In the genomic region with DNA sequence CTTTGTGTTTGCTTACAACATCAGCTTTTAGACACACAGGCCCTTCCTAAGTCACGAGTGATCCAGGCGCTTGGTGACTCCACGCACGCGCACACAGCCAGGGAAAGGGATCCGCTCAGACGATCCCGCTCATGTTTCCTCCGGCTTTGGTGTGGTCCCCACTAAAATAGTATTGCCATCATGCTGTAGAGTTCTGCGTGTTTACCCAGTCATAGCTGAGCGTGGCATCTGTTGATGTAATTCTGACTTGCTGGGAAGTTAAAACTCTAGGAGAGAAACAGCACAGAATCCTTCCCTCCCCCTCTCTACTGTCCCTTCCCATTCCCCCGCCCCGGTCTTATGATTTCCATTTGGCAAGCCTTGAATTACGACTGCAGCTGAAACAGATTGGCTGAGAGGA, we compare ENCODE assay signal across 11 mouse cellular contexts. TPM values are rescaled to one million over a fixed set of nuclear protein-coding genes. Genes with fewer than 3 reads are reported as not detected.
DNase-seq lines count a peak whose midpoint lies in the region; ATAC-seq lines count a peak whose summit lies in the region.
"Had no signal": no experiment of that assay in that cellular context is flagged by ENCODE, and none has a peak within 500 bp of the region (broad histone marks: within the 10 kb centered on the region; RNA-seq: fewer than 3 reads in every experiment).

No protein-coding gene starts in this region.

- H3K9me3 ChIP-seq in embryonic facial prominence, embryonic 15.5 days (replicated peaks) = no peaks in the 10 kb centered on the region
- no peaks in the 10 kb centered on the region for H3K9me3 ChIP-seq in midbrain, embryonic 11.5 days (ENCODE audit: control insufficient read depth, low read length)
- no peaks in the 10 kb centered on the region for H3K9me3 ChIP-seq in midbrain, embryonic 16.5 days (replicated peaks; ENCODE audit: control insufficient read depth, low read length, poor library complexity, severe bottlenecking)
- H3K9me3 ChIP-seq: G1E; hindbrain, embryonic 15.5 days; neural tube, embryonic 12.5 days had no signal

- H3K4me3 ChIP-seq in embryonic facial prominence, embryonic 15.5 days (replicated peaks) = peak overlapping the region; percentile 17
- no peak overlapping the region for H3K4me3 ChIP-seq in midbrain, embryonic 11.5 days (ENCODE audit: low read depth, low read length)
- no peak overlapping the region for H3K4me3 ChIP-seq in midbrain, embryonic 16.5 days (ENCODE audit: low read depth, low read length)
- H3K4me3 ChIP-seq: hindbrain, embryonic 15.5 days; neural tube, embryonic 12.5 days had no signal

- peaks cover 6% of the 10 kb centered on the region for H3K4me1 ChIP-seq in embryonic facial prominence, embryonic 15.5 days
- H3K4me1 ChIP-seq in midbrain, embryonic 11.5 days (ENCODE audit: control insufficient read depth, insufficient read depth, low read length) = no peaks in the 10 kb centered on the region
- H3K4me1 ChIP-seq in midbrain, embryonic 16.5 days (ENCODE audit: control insufficient read depth, insufficient read depth, low read length) = no peaks in the 10 kb centered on the region
- H3K4me1 ChIP-seq: hindbrain, embryonic 15.5 days; neural tube, embryonic 12.5 days had no signal

- WGBS in embryonic facial prominence, embryonic 15.5 days = 31% methylated on average over 14 of the region's 14 CpGs
- WGBS in midbrain, embryonic 11.5 days = 84% methylated on average over 14 of the region's 14 CpGs
- 76% methylated on average over 14 of the region's 14 CpGs for WGBS in midbrain, embryonic 16.5 days

- peak; percentile 55; the same call in 1 of the 2 replicates for ATAC-seq in embryonic facial prominence, embryonic 15.5 days (ENCODE audit: insufficient number of reproducible peaks, low FRiP score, low TSS enrichment, low read depth)
- no peak for ATAC-seq in midbrain, embryonic 11.5 days (ENCODE audit: low FRiP score)
- no peak for ATAC-seq in midbrain, embryonic 16.5 days

- peak overlapping the region; percentile 37 for H3K4me2 ChIP-seq in embryonic facial prominence, embryonic 15.5 days (replicated peaks)
- no peak overlapping the region for H3K4me2 ChIP-seq in midbrain, embryonic 11.5 days
- H3K4me2 ChIP-seq in midbrain, embryonic 16.5 days (ENCODE audit: low read length) = no peak overlapping the region
- H3K4me2 ChIP-seq: hindbrain, embryonic 15.5 days; neural tube, embryonic 12.5 days had no signal

- H3K27me3 ChIP-seq in embryonic facial prominence, embryonic 15.5 days = no peaks in the 10 kb centered on the region
- no peaks in the 10 kb centered on the region for H3K27me3 ChIP-seq in midbrain, embryonic 11.5 days (ENCODE audit: control insufficient read depth, insufficient read depth, low read length)
- H3K27me3 ChIP-seq in midbrain, embryonic 16.5 days (ENCODE audit: control insufficient read depth, insufficient read depth, low read depth, low read length) = no peaks in the 10 kb centered on the region
- H3K27me3 ChIP-seq: hindbrain, embryonic 15.5 days; neural tube, embryonic 12.5 days had no signal

- no peaks in the 10 kb centered on the region for H3K36me3 ChIP-seq in embryonic facial prominence, embryonic 15.5 days
- no peaks in the 10 kb centered on the region for H3K36me3 ChIP-seq in midbrain, embryonic 11.5 days (ENCODE audit: control insufficient read depth, insufficient read depth, low read length)
- no peaks in the 10 kb centered on the region for H3K36me3 ChIP-seq in midbrain, embryonic 16.5 days (ENCODE audit: control insufficient read depth, insufficient read depth, low read length)
- H3K36me3 ChIP-seq: G1E; hindbrain, embryonic 15.5 days; neural tube, embryonic 12.5 days had no signal

- peak overlapping the region; percentile 84 for H3K27ac ChIP-seq in embryonic facial prominence, embryonic 15.5 days (replicated peaks)
- H3K27ac ChIP-seq in midbrain, embryonic 11.5 days (ENCODE audit: low read depth, low read length) = no peak overlapping the region
- no peak overlapping the region for H3K27ac ChIP-seq in midbrain, embryonic 16.5 days (ENCODE audit: low read length)
- H3K27ac ChIP-seq: hindbrain, embryonic 15.5 days; neural tube, embryonic 12.5 days had no signal

- no peak overlapping the region for H3K9ac ChIP-seq in embryonic facial prominence, embryonic 15.5 days
- no peak overlapping the region for H3K9ac ChIP-seq in midbrain, embryonic 11.5 days (ENCODE audit: low read length)
- no peak overlapping the region for H3K9ac ChIP-seq in midbrain, embryonic 16.5 days (ENCODE audit: low read depth, low read length)
- H3K9ac ChIP-seq: hindbrain, embryonic 15.5 days; neural tube, embryonic 12.5 days had no signal

- peak; percentile 60 for DNase-seq in layer of hippocampus, adult 11-12 months (ENCODE audit: low spot score)
- no peak for DNase-seq in layer of hippocampus, adult 9-10 months (ENCODE audit: low spot score)
- peak; percentile 64 to 76 for DNase-seq in layer of hippocampus, adult 18-20 months (ENCODE audit: low spot score in 2 of 2)
- peak; percentile 75 to 81 for DNase-seq in right cerebral cortex, postnatal 10 days (ENCODE audit: low spot score in 2 of 2)
- DNase-seq in midbrain, embryonic 11.5 days (ENCODE audit: low spot score, missing footprints) = no peak
- DNase-seq: cerebellum, postnatal 36 days had no signal

RNA-seq across cellular contexts. Expression of a gene that starts 40.3 kb away (rescaled TPM):
- 32.0 and 32.9 TPM in 2 replicates for polyA plus RNA-seq in embryonic facial prominence, embryonic 15.5 days (2015; fragmentation: Nextera tagmentation; extraction: Ambion mirVana)
- 10 to 100 TPM; 21.3 to 22.7 TPM for total RNA-seq in layer of hippocampus, adult 18-20 months (2021)
- 121 and 133 TPM in 2 replicates for polyA plus RNA-seq in midbrain, embryonic 11.5 days (2014; fragmentation: Nextera tagmentation; extraction: Ambion mirVana)
- polyA plus RNA-seq in midbrain, embryonic 16.5 days (2015; fragmentation: Nextera tagmentation; extraction: Ambion mirVana) = 30.2 and 37.8 TPM in 2 replicates

Comparison
In these comparisons a context has a peak if more than half of its experiments do, and no peak if none do; other contexts are left out.
1. DNase-seq: peak in layer of hippocampus, adult 11-12 months (single experiment), layer of hippocampus, adult 18-20 months (2 of 2) and right cerebral cortex, postnatal 10 days (2 of 2); none in layer of hippocampus, adult 9-10 months (single experiment) and midbrain, embryonic 11.5 days (single experiment).